Mouse (Mus musculus) forelimb bud, embryonic 11.5 days (tissue): ENCODE results near the gene Nrip2.
A peak's percentile ranks its signal among the peaks of the same experiment; 100 is the strongest.
"Not testable (repeated sequence)": the region's sequence is repeated elsewhere in the genome, so short reads cannot be mapped to it uniquely, and the experiment has no call there.

Experiments
- DNase-seq: peaks from one replicate; pipeline ENCODE4 v3.0.0-alpha.2; 2012; ENCODE audit warnings: low read depth, low spot score

Gene Nrip2

DNA sequence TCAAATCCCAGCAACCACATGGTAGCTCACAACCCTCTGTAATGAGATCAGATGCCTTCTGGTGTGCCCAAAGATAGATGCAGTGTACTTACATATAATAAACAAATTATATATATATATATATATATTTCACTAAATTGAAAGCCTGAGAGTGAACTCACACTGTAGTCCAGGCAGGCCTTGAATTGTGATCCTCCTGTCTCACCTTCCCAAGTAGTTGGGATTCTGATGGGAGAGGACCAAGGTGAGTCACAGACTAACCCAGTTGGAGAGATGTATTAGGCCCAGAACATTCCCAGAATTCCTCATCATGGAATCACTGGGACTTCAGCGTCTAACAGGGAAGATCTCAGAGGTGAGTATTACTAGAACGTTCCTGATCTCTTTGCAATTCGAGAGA lies at the start of gene Nrip2:
TSS of gene Nrip2 (plus strand) at position 301 of the 400 bp plus-strand sequence.
- DNase-seq = no peak

GRCm38 (mm10) chr6:128349711-128350110 lies 49.4 kb upstream of the Nrip2 start:
- DNase-seq = no peak

DNA sequence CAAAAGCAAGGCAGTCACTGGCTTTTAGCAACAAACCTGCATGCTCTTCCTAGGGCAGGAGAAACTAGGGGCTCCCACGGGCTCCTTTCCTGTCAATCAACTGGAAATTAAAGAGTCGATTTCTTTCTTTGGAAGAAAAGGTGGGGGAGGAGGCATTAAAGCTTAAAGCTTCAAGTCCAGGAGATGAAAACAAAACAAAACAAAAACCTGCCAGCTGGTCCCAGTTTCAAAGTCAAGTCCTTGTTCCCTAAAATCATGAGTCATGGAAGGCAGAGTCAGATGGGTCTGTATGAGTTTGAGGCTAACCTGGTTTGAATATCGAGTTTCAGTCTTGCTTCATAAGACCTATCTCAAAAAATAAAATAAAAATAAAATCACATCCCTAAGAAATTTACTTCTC lies 45.0 kb upstream of the Nrip2 start:
- no peak for DNase-seq

GRCm38 (mm10) chr6:128355201-128355681 lies 43.9 kb upstream of the Nrip2 start:
- DNase-seq = peak; percentile 52

GRCm38 (mm10) chr6:128355726-128356416 lies 43.2 kb upstream of the Nrip2 start, which contains the start of gene Tulp3:
Gene Tulp3, minus strand, starts transcription at chr6:128355851.
- DNase-seq = peak; percentile 95

GRCm38 (mm10) chr6:128358999-128359398 lies 40.1 kb upstream of the Nrip2 start:
- peak; percentile 55 for DNase-seq

DNA sequence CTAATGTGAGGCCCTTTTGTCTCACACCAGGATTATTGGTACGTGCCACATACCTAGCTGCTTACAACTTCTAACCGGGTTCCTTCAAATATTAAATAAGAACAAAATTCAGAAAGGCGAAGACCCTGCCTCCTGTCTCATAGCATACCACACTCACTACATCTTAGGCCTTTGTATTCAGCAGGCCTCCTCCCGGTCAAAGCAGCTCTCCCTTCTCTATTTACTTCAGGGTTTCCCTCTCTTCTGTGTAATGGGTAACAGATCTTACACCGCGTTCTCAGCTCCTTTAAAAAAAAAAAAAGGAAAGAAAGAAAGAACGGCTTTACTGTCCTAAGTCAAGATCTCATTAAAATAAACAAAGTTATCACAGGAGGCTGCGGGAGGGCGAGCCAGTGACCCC lies 37.2 kb upstream of the Nrip2 start:
- no peak for DNase-seq

DNA sequence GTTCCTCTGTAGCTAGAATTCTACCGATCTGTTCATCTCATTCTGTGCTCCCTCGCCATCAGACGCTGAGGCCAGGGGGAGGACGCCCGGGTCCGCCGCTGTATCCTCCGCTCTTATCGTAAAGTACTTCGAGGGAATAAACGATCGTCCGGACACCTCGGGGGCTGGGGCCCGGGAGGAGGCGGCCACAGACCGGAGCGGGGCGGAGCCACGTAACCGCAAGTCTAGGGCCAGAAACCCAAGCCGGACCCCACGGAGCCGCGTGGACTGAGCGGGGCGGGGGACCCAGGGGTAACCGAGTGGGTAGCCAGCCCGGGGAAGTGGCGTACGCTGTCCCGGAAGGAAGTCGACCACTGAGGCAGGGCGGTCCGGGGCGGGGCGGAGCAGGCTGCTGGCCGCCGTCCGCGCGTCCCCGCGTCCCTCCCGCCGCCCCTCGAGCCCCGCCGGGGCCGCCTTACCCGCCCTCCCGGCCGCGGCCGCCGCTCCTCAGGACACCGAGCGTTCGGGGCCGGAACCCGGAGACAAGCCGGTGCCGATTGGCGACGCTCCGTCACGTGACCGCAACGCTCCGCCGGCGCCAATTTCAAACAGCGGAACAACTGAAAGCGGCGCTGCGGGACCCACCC lies 36.6 kb upstream of the Nrip2 start, which contains the start of the genes Rhno1 and Foxm1:
TSS of gene Rhno1 (minus strand) at position 531 of the 626 bp plus-strand sequence.
TSS of gene Foxm1 (plus strand) at position 587 of the 626 bp plus-strand sequence.
- peak; percentile 79 for DNase-seq

DNA sequence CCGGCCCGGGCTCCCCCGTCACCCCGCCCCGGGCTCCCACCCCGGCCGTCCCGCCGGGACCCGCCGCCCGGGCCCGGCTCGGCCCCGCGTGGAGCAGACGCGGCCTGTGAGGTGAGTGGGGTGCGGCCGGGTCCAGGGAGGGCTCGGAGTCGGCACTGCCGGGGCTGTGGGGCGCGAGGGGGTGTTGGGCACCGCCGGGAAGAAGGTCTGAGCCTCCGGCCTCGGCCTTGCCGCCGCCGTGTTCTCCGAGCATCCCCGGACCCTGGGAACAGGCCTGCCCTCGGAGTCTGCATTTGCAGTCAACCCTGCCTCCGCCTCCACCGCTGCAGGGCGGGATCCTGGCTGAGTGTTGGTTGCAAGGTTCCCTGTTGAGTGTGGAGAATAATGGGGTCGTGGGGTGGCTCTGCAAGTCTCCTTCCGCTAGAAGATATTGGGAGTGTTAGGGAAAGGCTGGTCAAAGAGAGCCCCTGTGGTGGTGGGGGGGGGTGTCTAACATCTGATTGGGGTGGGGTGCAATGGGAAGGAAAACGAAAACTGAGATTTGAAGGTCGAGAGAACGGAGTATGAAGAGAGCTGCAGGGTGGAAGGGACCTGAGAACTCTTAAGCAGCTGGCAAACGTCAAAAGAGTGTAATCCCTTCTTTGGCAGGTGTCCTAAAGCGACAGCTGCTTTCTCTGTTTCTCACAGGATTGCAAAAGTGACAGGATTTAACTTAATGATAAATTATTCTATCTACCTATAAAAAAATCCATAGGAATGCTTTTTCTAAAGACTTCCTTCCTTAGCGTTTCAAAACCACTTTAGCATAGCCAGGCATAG lies 35.9 kb upstream of the Nrip2 start:
- DNase-seq = no peak

GRCm38 (mm10) chr6:128364721-128365120 lies 34.4 kb upstream of the Nrip2 start:
- DNase-seq = no peak

DNA sequence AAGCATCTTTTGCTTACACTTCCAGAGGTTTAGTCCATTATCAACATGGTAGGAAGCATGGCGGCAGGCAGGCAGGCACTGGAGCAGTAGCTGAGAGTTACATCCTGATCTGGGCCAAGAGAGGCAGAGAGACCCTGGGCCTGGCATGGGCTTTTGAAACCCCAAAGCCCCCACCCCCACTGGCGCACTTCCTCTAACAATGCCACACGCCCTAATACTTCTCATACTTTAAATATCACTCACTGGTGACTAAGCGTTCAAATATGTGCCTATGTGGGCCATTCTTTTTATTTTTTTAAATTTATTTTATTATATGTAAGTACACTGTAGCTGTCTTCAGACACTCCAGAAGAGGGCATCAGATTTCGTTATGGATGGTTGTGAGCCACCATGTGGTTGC lies 32.6 kb upstream of the Nrip2 start:
- DNase-seq = no peak

GRCm38 (mm10) chr6:128370040-128370439 lies 29.1 kb upstream of the Nrip2 start:
- DNase-seq = no peak

DNA sequence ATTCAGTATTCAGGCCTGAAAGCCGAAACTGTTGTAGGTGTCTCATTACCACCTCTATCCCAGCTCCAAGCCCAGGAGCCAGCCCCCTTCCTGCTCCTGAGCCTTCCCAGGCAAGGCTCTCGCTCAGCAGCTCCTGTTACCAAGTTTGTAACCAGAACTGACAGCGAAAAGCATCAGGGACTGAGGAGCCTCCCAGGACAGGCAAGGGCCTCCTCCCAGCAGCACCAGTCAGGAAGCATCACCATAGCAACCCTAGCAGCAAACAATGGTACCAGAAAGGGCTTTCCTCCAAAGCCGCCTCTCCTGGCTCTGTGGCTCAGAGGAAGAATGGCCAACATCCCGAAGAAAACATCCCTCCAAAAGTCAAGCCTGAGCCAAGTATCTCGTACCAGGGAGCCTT lies 23.9 kb upstream of the Nrip2 start, which contains the start of the genes Tex52 and Gm44596:
TSS of gene Tex52 (plus strand) at position 265 of the 400 bp plus-strand sequence.
TSS of gene Gm44596 (plus strand) at position 312 of the 400 bp plus-strand sequence.
- DNase-seq = no peak

DNA sequence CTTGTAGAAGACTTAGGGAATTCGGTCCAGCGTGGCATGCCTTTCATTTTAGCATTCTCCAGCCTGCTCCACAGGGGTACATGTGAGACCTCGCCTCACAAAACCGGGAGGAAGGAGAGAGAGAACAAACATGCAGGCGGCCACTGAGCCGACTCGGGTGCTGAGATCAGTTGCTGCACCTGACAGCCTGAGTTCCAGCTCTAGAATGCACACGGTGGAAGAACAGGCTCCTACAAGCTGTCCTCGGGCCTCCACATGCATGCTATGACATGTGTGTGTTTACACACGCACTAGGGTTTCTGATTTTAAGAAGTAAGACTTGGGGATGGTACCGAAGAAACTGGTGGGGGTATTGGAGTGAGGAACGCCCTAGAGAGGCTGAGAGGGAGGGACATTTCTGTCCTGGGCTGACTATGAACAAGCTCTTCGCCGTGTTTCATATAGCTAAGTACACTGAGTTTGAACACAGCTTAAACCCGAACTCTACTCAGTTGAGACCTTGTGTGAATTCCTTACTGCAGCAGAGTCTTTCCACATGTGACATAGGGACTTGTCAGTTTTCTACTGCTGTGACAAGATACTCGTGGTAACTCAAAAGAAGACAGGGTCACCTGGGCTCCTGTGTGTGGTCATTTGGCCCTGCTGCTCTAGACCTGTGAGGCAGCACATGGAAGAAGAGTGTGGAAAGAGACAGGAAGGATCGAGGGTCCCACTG lies 22.6 kb upstream of the Nrip2 start:
- DNase-seq = no peak

GRCm38 (mm10) chr6:128379636-128380035 lies 19.5 kb upstream of the Nrip2 start:
- DNase-seq = no peak

- DNase-seq = not testable (repeated sequence)
Observed at GRCm38 (mm10) chr6:128380594-128381167, 18.4 kb upstream of the Nrip2 start.

DNA sequence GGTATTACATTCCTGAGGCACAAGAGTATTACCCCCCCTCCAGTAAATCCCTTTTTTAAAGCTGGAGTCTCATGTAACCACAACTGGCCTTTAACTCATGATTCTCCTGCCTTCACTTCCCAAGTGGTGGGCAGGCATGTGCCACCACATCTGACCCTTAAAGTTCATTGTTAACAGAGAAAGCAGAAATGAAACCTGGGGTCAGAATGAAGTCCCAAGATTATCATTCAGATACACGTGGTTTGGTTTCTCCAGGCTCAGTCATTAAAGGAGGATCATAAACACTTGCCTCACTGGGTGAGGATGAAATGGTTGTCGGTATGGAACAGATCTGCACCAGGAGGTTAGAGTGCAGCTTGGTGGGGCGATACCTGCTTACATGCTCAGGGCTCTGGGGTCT lies 17.8 kb upstream of the Nrip2 start:
- no peak for DNase-seq

DNA sequence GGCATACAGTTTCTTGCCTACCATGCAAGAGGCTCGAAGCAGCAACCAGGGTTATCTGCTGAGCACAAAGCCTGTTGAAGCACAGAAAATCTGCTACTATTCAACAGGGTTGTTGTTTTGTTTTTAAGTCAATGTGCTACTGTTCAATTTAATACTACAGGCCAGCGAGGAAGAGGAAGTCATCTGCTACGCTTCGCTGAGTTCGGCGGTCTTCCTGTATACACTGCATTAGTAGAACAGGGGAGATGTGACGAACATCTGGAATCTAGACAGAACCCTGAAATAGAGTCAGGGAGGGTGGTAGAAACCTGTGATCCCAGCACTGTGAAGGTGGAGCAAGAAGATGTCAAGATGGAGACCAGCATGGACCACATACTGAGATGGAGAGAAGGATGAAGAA lies 15.3 kb upstream of the Nrip2 start:
- DNase-seq = no peak

GRCm38 (mm10) chr6:128385026-128385425 lies 14.1 kb upstream of the Nrip2 start:
- no peak for DNase-seq

DNA sequence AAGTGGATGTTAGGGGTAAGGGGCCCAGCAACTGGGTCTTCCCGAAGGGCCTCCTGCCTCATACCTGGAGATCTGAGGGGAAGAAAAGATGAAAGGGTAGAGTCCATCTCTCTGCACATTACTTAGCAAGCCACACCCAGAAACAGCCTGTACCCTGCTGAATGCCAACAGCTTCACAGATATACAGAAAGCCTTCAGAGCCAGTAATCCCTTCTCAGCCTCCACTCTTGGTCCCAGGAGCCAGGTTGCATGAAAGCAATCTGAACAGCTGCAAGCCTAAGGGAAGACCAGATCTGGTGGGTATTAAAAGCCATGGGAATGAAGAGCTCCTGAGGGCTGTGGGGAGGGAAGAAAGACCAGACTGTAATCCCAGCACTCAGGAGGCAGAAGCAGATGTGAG lies 9.9 kb upstream of the Nrip2 start:
- no peak for DNase-seq

DNA sequence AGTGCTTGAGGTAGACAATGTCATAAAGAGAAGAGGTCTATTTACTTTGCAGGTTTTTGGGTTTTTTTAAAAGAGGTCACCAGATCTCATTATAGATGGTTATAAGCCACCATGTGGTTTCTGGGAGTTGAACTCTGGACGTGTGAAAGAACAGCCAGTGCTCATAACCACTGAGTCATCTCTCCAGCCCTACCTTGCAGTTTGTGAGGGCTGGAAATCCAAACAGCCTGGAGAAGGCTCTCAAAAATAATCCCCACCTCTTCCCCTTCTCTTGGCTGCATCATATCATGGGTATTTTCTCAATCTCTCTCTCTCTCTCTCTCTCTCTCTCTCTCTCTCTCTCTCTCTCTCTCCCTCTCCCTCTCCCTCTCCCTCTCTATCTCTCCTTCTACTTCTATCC lies 8.4 kb upstream of the Nrip2 start:
- DNase-seq = no peak
